Mouse (Mus musculus): ENCODE results near the gene Ifnk.

DNA sequence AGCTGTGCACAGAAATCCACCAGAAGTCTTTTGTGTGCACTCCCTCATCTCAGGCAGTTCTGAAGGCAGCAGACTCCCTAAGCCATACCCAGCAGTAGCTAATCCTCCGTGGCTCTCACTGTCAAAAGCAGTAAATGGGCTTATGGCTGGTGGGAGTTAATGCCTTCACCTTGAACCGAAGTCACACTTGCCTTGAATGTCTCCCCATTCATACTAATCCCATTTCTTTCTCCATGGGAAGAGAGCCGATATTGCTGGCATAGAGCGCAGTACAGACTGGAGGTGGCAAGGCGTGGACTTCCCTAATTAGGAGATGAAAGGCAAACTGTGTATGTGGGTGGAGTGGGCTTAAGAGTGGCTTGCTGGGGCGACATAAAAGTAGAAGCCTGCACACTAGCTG lies 35.9 kb upstream of the Ifnk start:
- TF ChIP-seq CTCF (IDR thresholded peaks at IDR 0.05; ENCODE audit: insufficient read depth, low read length) (no peak), POLR2A (IDR thresholded peaks at IDR 0.05; ENCODE audit: borderline replicate concordance, extremely low read depth, low read depth, low read length) (no peak)

All from lung, adult 2 months (tissue).